Mouse (Mus musculus) embryonic facial prominence, embryonic 12.5 days (tissue): Measurements from ENCODE around the gene Polr2j. TPM values are rescaled to one million over a fixed set of nuclear protein-coding genes. Genes with fewer than 3 reads are reported as not detected.

Experiments used
- ATAC-seq: fragments of 200-750 bp; cut with Nextera tagmentation; 2 replicates; pipeline ENCODE4 v1.8.0; 2017; ENCODE audit not compliant: insufficient number of reproducible peaks, insufficient read depth, low FRiP score, low TSS enrichment
- H3K27ac ChIP-seq: fragments of 300-500 bp; sonication (generic); 2 replicates; pipeline ENCODE4 v1.5.1; 2016; ENCODE audit warnings: mild to moderate bottlenecking
- H3K27me3 ChIP-seq: fragments of 300-500 bp; sonication (generic); 2 replicates; pipeline ENCODE4 v1.6.1; 2016; ENCODE audit warnings: mild to moderate bottlenecking, moderate library complexity
- H3K36me3 ChIP-seq: fragments of 300-500 bp; sonication (generic); 2 replicates; pipeline ENCODE4 v1.6.1; 2016; ENCODE audit warnings: mild to moderate bottlenecking
- H3K4me1 ChIP-seq: fragments of 300-500 bp; sonication (generic); 2 replicates; pipeline ENCODE4 v1.6.1; 2016
- H3K4me2 ChIP-seq: fragments of 300-500 bp; sonication (generic); replicated peaks from 2 replicates; pipeline ENCODE4 v1.6.1; 2016; ENCODE audit warnings: mild to moderate bottlenecking, moderate library complexity
- H3K4me3 ChIP-seq: fragments of 300-500 bp; sonication (generic); 2 replicates; pipeline ENCODE4 v1.5.1; 2016; ENCODE audit warnings: mild to moderate bottlenecking
- H3K9ac ChIP-seq: fragments of 300-500 bp; sonication (generic); 2 replicates; pipeline ENCODE4 v1.6.1; 2016; ENCODE audit warnings: mild to moderate bottlenecking, moderate library complexity
- H3K9me3 ChIP-seq: fragments of 300-500 bp; sonication (generic); 2 replicates; pipeline ENCODE4 v1.6.1; 2016; ENCODE audit warnings: mild to moderate bottlenecking, moderate library complexity
- WGBS: fragments of 180-500 bp; shearing (Covaris S2); methylation state at CpG from one replicate; pipeline ENCODE4 v1.1.7; 2016; 5-methylcytosine and 5-hydroxymethylcytosine counted together
- microRNA-seq: library from miRNA; unstranded; fragments of <30 nt; microRNA quantifications from one replicate; pipeline ENCODE4, GENCODE M21; 2017
- polyA plus RNA-seq: library from polyadenylated mRNA; unstranded; fragments of >200 nt; fragmentation: Nextera tagmentation; extraction: Ambion mirVana; gene quantifications from 2 replicates; pipeline ENCODE4 v1.2.1, GENCODE M21; 2016

Gene Polr2j
- polyA plus RNA-seq, 1 experiment from 2014 or later: 230 TPM

- Histone ChIP-seq H3K4me2 (peak within 1 kb of the TSS; percentile 93), H3K9me3 (0 out of 2 replicates have a peak, but pooled peaks cover 3% of the 10 kb centered on the region), H3K36me3 (peaks cover 6% of the 10 kb centered on the region; the same call in 1 of the 2 replicates), H3K4me3 (peak within 1 kb of the TSS; percentile 63), H3K4me1 (peaks cover 11% of the 10 kb centered on the region; the same call in 1 of the 2 replicates), H3K27me3 (0 out of 2 replicates have a peak, but pooled peaks cover 6% of the 10 kb centered on the region), H3K27ac (0 out of 2 replicates have a peak within 1 kb of the TSS, but pooled peaks have one; percentile 14), H3K9ac (peak within 1 kb of the TSS; percentile 78)
- ATAC-seq: peak; percentile 86
- WGBS: 6% methylated on average over 49 of the region's 49 CpGs
These were observed 54.3 kb downstream of the Polr2j start, which contains the start of gene Orai2 for GRCm38 (mm10) chr5:136170512-136171362. Orai2 (minus strand) TSS chr5:136170713.

- Histone ChIP-seq H3K9ac (no peak overlapping the region), H3K27ac (no peak overlapping the region), H3K4me2 (peak overlapping the region; percentile 93), H3K27me3 (0 out of 2 replicates have a peak, but pooled peaks cover 6% of the 10 kb centered on the region), H3K36me3 (peaks cover 6% of the 10 kb centered on the region; the same call in 1 of the 2 replicates), H3K9me3 (0 out of 2 replicates have a peak, but pooled peaks cover 3% of the 10 kb centered on the region), H3K4me3 (peak overlapping the region; percentile 63), H3K4me1 (peaks cover 11% of the 10 kb centered on the region; the same call in 1 of the 2 replicates)
- no peak for ATAC-seq
- WGBS: 35% methylated on average over 17 of the region's 17 CpGs
These were observed 55.2 kb downstream of the Polr2j start for GRCm38 (mm10) chr5:136171363-136172341.

Small RNA genes within 50 kb of the gene (microRNA-seq; reads per million reads assigned to microRNA genes)
- gene Mir7035: 0.54 reads per million

Other genes starting within 250 kb of the Polr2j start
- 67.9 and 74.8 TPM in 2 replicates for gene Hspb1, start 228.7 kb upstream of the Polr2j start, polyA plus RNA-seq
- 221 and 228 TPM in 2 replicates for gene Ywhag, start 182.0 kb upstream of the Polr2j start, polyA plus RNA-seq
- gene Ssc4d, start 142.1 kb upstream of the Polr2j start, polyA plus RNA-seq: 4.7 and 5.1 TPM in 2 replicates
- gene Zp3, start 136.5 kb upstream of the Polr2j start, polyA plus RNA-seq: 0.12 TPM in 1 of 2 replicates, not detected in the other
- gene Dtx2, start 121.8 kb upstream of the Polr2j start, polyA plus RNA-seq: 33.8 and 38.9 TPM in 2 replicates
- 0.18 and 0.91 TPM in 2 replicates for gene Upk3b, start 78.1 kb upstream of the Polr2j start, polyA plus RNA-seq
- gene Upk3bl, start 62.1 kb upstream of the Polr2j start, polyA plus RNA-seq: 8.7 and 9.8 TPM in 2 replicates
- gene Rasa4, start 32.7 kb upstream of the Polr2j start, polyA plus RNA-seq: 13.1 and 13.7 TPM in 2 replicates
- gene Lrwd1, start 19.4 kb downstream of the Polr2j start, polyA plus RNA-seq: 49.1 and 50.0 TPM in 2 replicates
- 28.4 and 29.5 TPM in 2 replicates for gene Alkbh4, start 19.5 kb downstream of the Polr2j start, polyA plus RNA-seq
- 12.6 and 13.1 TPM in 2 replicates for gene Orai2, start 54.1 kb downstream of the Polr2j start, polyA plus RNA-seq
- 54.5 and 60.2 TPM in 2 replicates for gene Prkrip1, start 82.3 kb downstream of the Polr2j start, polyA plus RNA-seq
- 14.8 and 15.8 TPM in 2 replicates for gene Sh2b2, start 129.9 kb downstream of the Polr2j start, polyA plus RNA-seq